Mouse (Mus musculus) forebrain, embryonic 14.5 days (tissue): ENCODE measurements around the gene Tm9sf1. TPM values are rescaled to one million over a fixed set of nuclear protein-coding genes. Genes with fewer than 3 reads are reported as not detected.

Experiments used
- ATAC-seq: fragments of 200-750 bp; cut with Nextera tagmentation; 2 replicates; pipeline ENCODE4 v1.8.0; 2017; ENCODE audit warnings: mild to moderate bottlenecking, moderate library complexity
- DNase-seq: peaks from one replicate; pipeline ENCODE4 v3.0.0-alpha.2; 2015; ENCODE audit warnings: low spot score
- H3K27ac ChIP-seq: fragments of 300-500 bp; sonication (generic); 2 replicates; pipeline ENCODE4 v1.5.1; 2014; ENCODE audit warnings: low read depth, mild to moderate bottlenecking, control low read depth, low read length, moderate library complexity
- H3K27me3 ChIP-seq: fragments of 300-500 bp; sonication (generic); replicated peaks from 2 replicates; pipeline ENCODE4 v1.6.1; 2014; ENCODE audit warnings: low read length, control low read depth, mixed read lengths; ENCODE audit not compliant: control insufficient read depth, insufficient read depth
- H3K36me3 ChIP-seq: fragments of 300-500 bp; sonication (generic); 2 replicates; pipeline ENCODE4 v1.6.1; 2014; ENCODE audit warnings: low read length, control low read depth; ENCODE audit not compliant: control insufficient read depth, insufficient read depth
- H3K4me1 ChIP-seq: fragments of 300-500 bp; sonication (generic); 2 replicates; pipeline ENCODE4 v1.6.1; 2014; ENCODE audit warnings: antibody characterized with exemption, low read length, control low read depth; ENCODE audit not compliant: control insufficient read depth, insufficient read depth
- H3K4me2 ChIP-seq: fragments of 300-500 bp; sonication (generic); 2 replicates; pipeline ENCODE4 v1.6.1; 2014; ENCODE audit warnings: mild to moderate bottlenecking, control low read depth, low read length
- H3K4me3 ChIP-seq: fragments of 300-500 bp; sonication (generic); 2 replicates; pipeline ENCODE4 v1.5.1; 2014; ENCODE audit warnings: low read depth, low read length, control low read depth
- H3K9ac ChIP-seq: fragments of 300-500 bp; sonication (generic); 2 replicates; pipeline ENCODE4 v1.6.1; 2014; ENCODE audit warnings: mild to moderate bottlenecking, low read length, control low read depth, moderate library complexity
- H3K9me3 ChIP-seq: fragments of 300-500 bp; sonication (generic); replicated peaks from 2 replicates; pipeline ENCODE4 v1.6.1; 2016; ENCODE audit warnings: low read length, control low read depth, mixed read lengths; ENCODE audit not compliant: control insufficient read depth
- WGBS: fragments of 180-500 bp; shearing (Covaris S2); extraction: QIAGEN DNeasy Blood & Tissue Kit; methylation state at CpG from one replicate; pipeline ENCODE4 v1.1.7; 2014; 5-methylcytosine and 5-hydroxymethylcytosine counted together
- polyA plus RNA-seq: library from polyadenylated mRNA; unstranded; fragments of >200 nt; fragmentation: Nextera tagmentation; extraction: Ambion mirVana; gene quantifications from 2 replicates; pipeline ENCODE4 v1.2.1, GENCODE M21; 2014

The Tm9sf1 gene
- polyA plus RNA-seq, 1 experiment from 2014 or later = 56.5 TPM

GRCm38 (mm10) chr14:55586149-55586548 lies 57.5 kb downstream of the Tm9sf1 start:
- no peak overlapping the region for H3K9ac ChIP-seq
- H3K9me3 ChIP-seq = no peaks in the 10 kb centered on the region
- peaks cover 11% of the 10 kb centered on the region; the same call in 1 of the 2 replicates for H3K36me3 ChIP-seq
- peaks cover 7% of the 10 kb centered on the region; the same call in 1 of the 2 replicates for H3K4me1 ChIP-seq
- DNase-seq = no peak
- 97% methylated on average over 2 of the region's 2 CpGs for WGBS
- ATAC-seq = no peak
- H3K27me3 ChIP-seq = no peaks in the 10 kb centered on the region
- H3K27ac ChIP-seq = no peak overlapping the region
- H3K4me2 ChIP-seq = no peak overlapping the region
- no peak overlapping the region for H3K4me3 ChIP-seq

Other genes starting within 250 kb of the Tm9sf1 start
- 26.8 and 31.1 TPM in 2 replicates for gene Dhrs4, start 165.0 kb downstream of the Tm9sf1 start, polyA plus RNA-seq
- 21.9 and 26.5 TPM in 2 replicates for gene Carmil3, start 153.2 kb downstream of the Tm9sf1 start, polyA plus RNA-seq
- gene Cpne6, start 133.4 kb downstream of the Tm9sf1 start, polyA plus RNA-seq = 4.5 and 7.4 TPM in 2 replicates
- not detected in 2 replicates for gene Nrl, start 118.8 kb downstream of the Tm9sf1 start, polyA plus RNA-seq
- gene Pck2, start 103.5 kb downstream of the Tm9sf1 start, polyA plus RNA-seq = 10.7 and 11.6 TPM in 2 replicates
- gene Dcaf11, start 83.8 kb downstream of the Tm9sf1 start, polyA plus RNA-seq = 130 and 137 TPM in 2 replicates
- gene A730061H03Rik, start 83.4 kb downstream of the Tm9sf1 start, polyA plus RNA-seq = not detected in 2 replicates
- gene Fitm1, start 68.2 kb downstream of the Tm9sf1 start, polyA plus RNA-seq = not detected in 2 replicates
- gene Psme1, start 65.7 kb downstream of the Tm9sf1 start, polyA plus RNA-seq = 192 and 204 TPM in 2 replicates
- gene Emc9, start 58.5 kb downstream of the Tm9sf1 start, polyA plus RNA-seq = 13.9 and 17.6 TPM in 2 replicates
- 206 and 213 TPM in 2 replicates for gene Psme2, start 52.7 kb downstream of the Tm9sf1 start, polyA plus RNA-seq
- gene Rnf31, start 52.1 kb downstream of the Tm9sf1 start, polyA plus RNA-seq = 11.0 and 13.0 TPM in 2 replicates
- 6.3 and 6.9 TPM in 2 replicates for gene Irf9, start 40.2 kb downstream of the Tm9sf1 start, polyA plus RNA-seq
- 6.5 and 7.0 TPM in 2 replicates for gene Rec8, start 25.8 kb downstream of the Tm9sf1 start, polyA plus RNA-seq
- gene Ipo4, start 7.8 kb downstream of the Tm9sf1 start, polyA plus RNA-seq = 80.8 and 82.5 TPM in 2 replicates
- gene Gm49378, start 5.9 kb downstream of the Tm9sf1 start, polyA plus RNA-seq = 1.8 and 3.4 TPM in 2 replicates
- gene Tssk4, start 6.4 kb upstream of the Tm9sf1 start, polyA plus RNA-seq = 0.17 and 0.20 TPM in 2 replicates
- gene Mdp1, start 16.7 kb upstream of the Tm9sf1 start, polyA plus RNA-seq = 62.7 and 64.4 TPM in 2 replicates
- 48.7 and 49.6 TPM in 2 replicates for gene Gmpr2, start 28.1 kb upstream of the Tm9sf1 start, polyA plus RNA-seq
- 622 and 707 TPM in 2 replicates for gene Nedd8, start 28.3 kb upstream of the Tm9sf1 start, polyA plus RNA-seq
- gene Tinf2, start 38.0 kb upstream of the Tm9sf1 start, polyA plus RNA-seq = 30.6 and 37.5 TPM in 2 replicates
- gene Tgm1, start 70.1 kb upstream of the Tm9sf1 start, polyA plus RNA-seq = 0.10 and 0.12 TPM in 2 replicates
- gene Rabggta, start 78.5 kb upstream of the Tm9sf1 start, polyA plus RNA-seq = 34.2 and 38.3 TPM in 2 replicates
- gene Dhrs1, start 101.9 kb upstream of the Tm9sf1 start, polyA plus RNA-seq = 83.8 and 84.4 TPM in 2 replicates
- gene Nop9, start 101.9 kb upstream of the Tm9sf1 start, polyA plus RNA-seq = 36.3 and 36.6 TPM in 2 replicates
- 0.14 TPM in 1 of 2 replicates, not detected in the other for gene Cideb, start 114.7 kb upstream of the Tm9sf1 start, polyA plus RNA-seq
- gene Ltb4r2, start 117.6 kb upstream of the Tm9sf1 start, polyA plus RNA-seq = 0.07 and 0.14 TPM in 2 replicates
- gene Ltb4r1, start 122.2 kb upstream of the Tm9sf1 start, polyA plus RNA-seq = 0.28 TPM in 1 of 2 replicates, not detected in the other
- gene Adcy4, start 140.3 kb upstream of the Tm9sf1 start, polyA plus RNA-seq = 1.9 and 3.3 TPM in 2 replicates
- gene Ripk3, start 145.1 kb upstream of the Tm9sf1 start, polyA plus RNA-seq = 2.4 and 4.1 TPM in 2 replicates
- gene Nfatc4, start 179.3 kb upstream of the Tm9sf1 start, polyA plus RNA-seq = 8.3 and 9.1 TPM in 2 replicates
- 6.2 and 7.4 TPM in 2 replicates for gene Nynrin, start 210.2 kb upstream of the Tm9sf1 start, polyA plus RNA-seq
- gene Cbln3, start 240.6 kb upstream of the Tm9sf1 start, polyA plus RNA-seq = 0.20 and 0.27 TPM in 2 replicates
- gene Khnyn, start 241.1 kb upstream of the Tm9sf1 start, polyA plus RNA-seq = 4.6 and 5.4 TPM in 2 replicates